Mouse (Mus musculus) myocyte (in vitro differentiated cells): Measurements from ENCODE around the gene Eml2. TPM values are rescaled to one million over a fixed set of nuclear protein-coding genes. Genes with fewer than 3 reads are reported as not detected.

Experiments used
- H3K27me3 ChIP-seq: one replicate; pipeline ENCODE4 v1.6.1; 2011; ENCODE audit not compliant: control insufficient read depth, insufficient read depth, insufficient read length
- H3K36me3 ChIP-seq: one replicate; pipeline ENCODE4 v1.6.1; 2011; ENCODE audit not compliant: control insufficient read depth, insufficient read depth
- H3K4me2 ChIP-seq: one replicate; pipeline ENCODE4 v1.6.1; 2011; ENCODE audit warnings: low read depth, control low read depth
- H3K4me3 ChIP-seq: one replicate; pipeline ENCODE4 v1.5.1; 2011; ENCODE audit warnings: mild to moderate bottlenecking, control low read depth, moderate library complexity
- H3K79me2 ChIP-seq: one replicate; pipeline ENCODE4 v1.6.1; 2011; ENCODE audit not compliant: control insufficient read depth, insufficient read depth
- H3ac ChIP-seq: one replicate; pipeline ENCODE4 v1.6.1; 2011; ENCODE audit not compliant: control insufficient read depth, insufficient read length
- CEBPB ChIP-seq: IDR thresholded peaks from 2 replicates; pipeline ENCODE4 v1.6.1; 2011; ENCODE audit warnings: mild to moderate bottlenecking, moderate library complexity; ENCODE audit not compliant: poor library complexity, insufficient read depth, severe bottlenecking
- E2F4 ChIP-seq: IDR thresholded peaks from one replicate; pipeline ENCODE4 v1.6.1; 2011; ENCODE audit warnings: mild to moderate bottlenecking, control low read depth, moderate library complexity; ENCODE audit not compliant: insufficient read depth
- MAX ChIP-seq: IDR thresholded peaks from one replicate; pipeline ENCODE4 v1.6.1; 2011; ENCODE audit warnings: low read depth, mild to moderate bottlenecking, control low read depth
- MYOD1 ChIP-seq, 3 experiments: IDR thresholded peaks; one replicate each; pipeline ENCODE4 v1.6.1; 2011; ENCODE audit warnings: control low read depth in 2 of 3, low read depth in 2 of 3, mild to moderate bottlenecking in 2 of 3, moderate library complexity in 1 of 3; ENCODE audit not compliant: insufficient read length in 2 of 3, control insufficient read depth in 1 of 3
- MYOG ChIP-seq, 3 experiments: IDR thresholded peaks; one replicate each; pipeline ENCODE4 v1.6.1; 2011; ENCODE audit warnings: control low read depth in 2 of 3, low read depth in 2 of 3, mild to moderate bottlenecking in 2 of 3; ENCODE audit not compliant: insufficient read length in 2 of 3, control insufficient read depth in 1 of 3, insufficient read depth in 1 of 3
- POLR2A ChIP-seq: IDR thresholded peaks from one replicate; pipeline ENCODE4 v1.6.1; 2011; ENCODE audit warnings: low read depth, mild to moderate bottlenecking, control low read depth, moderate library complexity; ENCODE audit not compliant: insufficient read length
- POLR2AphosphoS2 ChIP-seq: IDR thresholded peaks from one replicate; pipeline ENCODE4 v1.6.1; 2011; ENCODE audit warnings: low read depth, control low read depth; ENCODE audit not compliant: insufficient read length
- REST ChIP-seq: IDR thresholded peaks from one replicate; pipeline ENCODE4 v1.6.1; 2011; ENCODE audit warnings: mild to moderate bottlenecking, control low read depth, moderate library complexity; ENCODE audit not compliant: insufficient read depth, insufficient read length
- SRF ChIP-seq: IDR thresholded peaks from one replicate; pipeline ENCODE4 v1.6.1; 2011; ENCODE audit warnings: low read depth; ENCODE audit not compliant: control insufficient read depth, insufficient read length
- TCF12 ChIP-seq: IDR thresholded peaks from one replicate; pipeline ENCODE4 v1.6.1; 2011; ENCODE audit warnings: mild to moderate bottlenecking, control low read depth; ENCODE audit not compliant: poor library complexity, insufficient read depth, severe bottlenecking
- TCF3 ChIP-seq: IDR thresholded peaks from one replicate; pipeline ENCODE4 v1.6.1; 2011; ENCODE audit warnings: low read depth, control low read depth; ENCODE audit not compliant: insufficient read length
- USF1 ChIP-seq: IDR thresholded peaks from one replicate; pipeline ENCODE4 v1.6.1; 2011; ENCODE audit warnings: low read depth, mild to moderate bottlenecking, control low read depth, moderate library complexity
- polyA plus RNA-seq: library from polyadenylated mRNA; unstranded; fragments of >200 nt; fragmentation: generic; extraction: Trizol; gene quantifications from one replicate; pipeline ENCODE4 v1.2.1, GENCODE M21; 2012; ENCODE audit warnings: missing spikeins

Eml2 gene
- polyA plus RNA-seq, 1 experiment: 47.7 TPM

DNA sequence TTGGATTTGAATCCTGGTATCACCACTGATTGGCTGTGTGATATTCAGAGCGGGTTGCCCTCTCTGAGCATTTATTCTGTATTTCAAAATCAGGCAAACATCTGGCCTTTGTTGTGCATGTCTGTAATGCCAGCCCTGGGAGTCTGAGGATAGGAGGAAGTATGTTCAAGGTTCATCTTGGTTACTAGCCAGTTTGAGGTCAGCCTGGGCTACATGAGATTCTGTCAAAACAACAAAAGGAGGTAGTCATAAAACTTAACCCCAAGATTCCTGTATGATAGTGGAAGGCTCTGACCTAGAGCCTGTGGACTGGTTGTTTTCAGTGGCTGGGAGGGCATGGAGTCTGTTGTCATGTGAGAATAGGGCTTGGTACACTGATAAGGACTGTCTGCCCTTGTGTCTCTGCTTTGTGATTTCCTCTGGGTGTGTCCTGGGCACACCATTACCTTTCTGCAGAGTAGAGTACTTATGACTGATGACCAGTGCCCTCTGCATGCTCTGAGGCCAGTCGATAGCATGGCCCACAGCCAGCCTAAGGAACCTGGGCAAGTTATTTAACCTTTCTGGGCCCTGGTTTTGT is 59.0 kb downstream of the Eml2 start:
- H3ac ChIP-seq: no peak overlapping the region
- H3K36me3 ChIP-seq: no peaks in the 10 kb centered on the region
- H3K4me2 ChIP-seq: no peak overlapping the region
- no peaks in the 10 kb centered on the region for H3K27me3 ChIP-seq
- peaks cover 61% of the 10 kb centered on the region for H3K79me2 ChIP-seq
- no peak overlapping the region for H3K4me3 ChIP-seq
- TF ChIP-seq MYOG (IDR thresholded peaks at IDR 0.05; ENCODE audit: control insufficient read depth in 1 of 3, insufficient read depth in 1 of 3, insufficient read length in 2 of 3, low read depth in 2 of 3) (no peak), REST (no peak), MAX (no peak)

DNA sequence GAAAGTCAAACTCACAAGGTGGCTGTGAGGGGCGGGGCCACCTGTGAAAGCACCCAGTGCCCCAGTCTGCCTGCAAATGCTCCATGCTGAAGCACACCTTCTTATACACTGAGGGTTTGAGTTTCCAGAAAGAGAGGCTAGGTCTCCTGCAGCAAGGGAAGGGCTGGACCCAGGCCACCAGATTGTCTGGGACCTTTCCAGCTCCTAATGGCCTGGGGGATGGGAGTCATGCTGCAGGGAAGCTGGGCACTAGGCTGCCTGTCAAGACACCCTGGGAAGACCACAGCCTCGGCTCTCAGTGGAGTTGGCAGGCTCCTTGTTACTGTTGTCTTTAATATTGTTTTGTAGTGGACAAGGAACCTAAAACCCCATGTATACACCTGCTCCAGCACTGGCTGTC is 60.2 kb downstream of the Eml2 start:
- Histone ChIP-seq H3K4me3 (no peak overlapping the region), H3K4me2 (no peak overlapping the region), H3K27me3 (no peaks in the 10 kb centered on the region), H3K79me2 (peaks cover 49% of the 10 kb centered on the region), H3K36me3 (no peaks in the 10 kb centered on the region), H3ac (no peak overlapping the region)
- no peak for TF ChIP-seq POLR2AphosphoS2
- no peak for TF ChIP-seq USF1
- TF ChIP-seq REST: no peak
- no peak for TF ChIP-seq MYOG (IDR thresholded peaks at IDR 0.05; ENCODE audit: control insufficient read depth in 1 of 3, insufficient read depth in 1 of 3, insufficient read length in 2 of 3, low read depth in 2 of 3)
- TF ChIP-seq E2F4: no peak
- no peak for TF ChIP-seq POLR2A
- TF ChIP-seq SRF: no peak
- no peak for TF ChIP-seq MYOD1 (IDR thresholded peaks at IDR 0.05; ENCODE audit: control insufficient read depth in 1 of 3, insufficient read length in 2 of 3, low read depth in 2 of 3)
- TF ChIP-seq CEBPB: no peak
- TF ChIP-seq TCF3: no peak
- TF ChIP-seq TCF12: no peak
- no peak for TF ChIP-seq MAX

DNA sequence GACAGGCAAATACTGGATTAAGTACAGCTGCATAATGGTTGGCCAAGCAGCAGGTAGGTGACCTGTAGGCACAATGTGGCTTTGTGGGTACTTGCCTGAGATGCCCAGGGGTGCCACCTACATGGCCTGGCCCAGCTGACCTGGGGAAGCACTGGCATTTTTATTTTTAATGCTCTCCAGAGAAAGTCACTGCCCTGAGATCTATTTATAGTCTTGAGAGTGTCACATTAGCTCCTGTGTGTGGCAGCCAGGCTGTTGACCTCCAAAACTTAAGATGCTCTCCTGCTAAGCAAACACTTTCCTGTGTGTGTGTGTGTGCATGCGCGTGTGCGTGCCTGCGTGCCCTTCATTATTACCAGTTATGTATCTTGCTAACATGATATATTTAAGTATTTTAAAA is 62.1 kb downstream of the Eml2 start:
- Histone ChIP-seq H3K79me2 (peaks cover 46% of the 10 kb centered on the region), H3K36me3 (no peaks in the 10 kb centered on the region), H3ac (no peak overlapping the region), H3K4me2 (no peak overlapping the region), H3K27me3 (no peaks in the 10 kb centered on the region), H3K4me3 (no peak overlapping the region)
- TF ChIP-seq E2F4: no peak

DNA sequence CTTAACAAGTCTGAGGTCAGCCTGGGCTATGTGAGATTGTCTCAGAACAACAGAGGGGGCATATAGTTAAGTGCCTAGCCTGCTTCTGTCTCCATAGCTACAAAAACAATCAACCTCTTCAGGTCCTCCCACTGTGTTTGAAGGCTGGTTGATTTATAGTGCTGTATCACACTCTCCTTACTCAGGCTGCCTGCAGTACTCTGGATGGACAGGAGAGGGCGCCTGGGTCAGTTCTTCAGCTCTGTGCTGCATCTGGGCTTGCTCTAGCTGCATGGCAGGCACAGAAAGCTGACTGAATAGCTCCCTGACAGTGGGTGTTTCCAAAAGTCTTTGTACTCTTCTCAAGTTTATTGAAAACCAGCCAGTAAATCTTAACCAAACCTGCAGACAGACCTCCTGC is 63.2 kb downstream of the Eml2 start:
- H3K4me2 ChIP-seq: no peak overlapping the region
- peaks cover 38% of the 10 kb centered on the region for H3K79me2 ChIP-seq
- H3K27me3 ChIP-seq: no peaks in the 10 kb centered on the region
- no peak overlapping the region for H3K4me3 ChIP-seq
- no peak overlapping the region for H3ac ChIP-seq
- TF ChIP-seq TCF12 (no peak), MYOG (IDR thresholded peaks at IDR 0.05; ENCODE audit: control insufficient read depth in 1 of 3, insufficient read depth in 1 of 3, insufficient read length in 2 of 3, low read depth in 2 of 3) (no peak), REST (no peak), USF1 (no peak), POLR2AphosphoS2 (no peak), MAX (no peak)
- no peaks in the 10 kb centered on the region for H3K36me3 ChIP-seq

DNA sequence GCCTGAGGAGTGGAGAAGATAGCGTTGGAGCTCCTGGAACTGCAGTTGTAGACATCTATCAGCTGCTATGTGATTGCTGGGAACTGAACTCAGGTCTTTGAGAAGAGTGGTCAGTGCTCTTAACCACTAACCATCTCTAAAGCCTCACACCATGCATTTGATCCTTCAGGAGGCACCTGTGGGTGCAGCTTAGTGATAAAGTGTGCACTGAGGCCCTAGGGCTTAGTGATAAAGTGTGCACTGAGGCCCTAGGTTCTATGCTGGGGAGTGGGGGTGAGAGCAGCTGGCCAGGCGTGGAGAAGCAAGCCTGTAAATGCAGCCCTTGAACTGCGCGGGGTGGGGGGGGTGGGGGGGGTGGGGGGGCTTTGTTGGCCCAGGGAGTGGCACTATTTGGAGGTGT is 63.8 kb downstream of the Eml2 start:
- Histone ChIP-seq H3K27me3 (no peaks in the 10 kb centered on the region), H3K36me3 (no peaks in the 10 kb centered on the region), H3K4me2 (peak overlapping the region; percentile 5), H3K79me2 (peaks cover 36% of the 10 kb centered on the region), H3K4me3 (no peak overlapping the region), H3ac (no peak overlapping the region)
- TF ChIP-seq CEBPB (no peak), TCF3 (no peak), USF1 (no peak), SRF (no peak), TCF12 (no peak), MAX (no peak), POLR2A (no peak), E2F4 (no peak)

DNA sequence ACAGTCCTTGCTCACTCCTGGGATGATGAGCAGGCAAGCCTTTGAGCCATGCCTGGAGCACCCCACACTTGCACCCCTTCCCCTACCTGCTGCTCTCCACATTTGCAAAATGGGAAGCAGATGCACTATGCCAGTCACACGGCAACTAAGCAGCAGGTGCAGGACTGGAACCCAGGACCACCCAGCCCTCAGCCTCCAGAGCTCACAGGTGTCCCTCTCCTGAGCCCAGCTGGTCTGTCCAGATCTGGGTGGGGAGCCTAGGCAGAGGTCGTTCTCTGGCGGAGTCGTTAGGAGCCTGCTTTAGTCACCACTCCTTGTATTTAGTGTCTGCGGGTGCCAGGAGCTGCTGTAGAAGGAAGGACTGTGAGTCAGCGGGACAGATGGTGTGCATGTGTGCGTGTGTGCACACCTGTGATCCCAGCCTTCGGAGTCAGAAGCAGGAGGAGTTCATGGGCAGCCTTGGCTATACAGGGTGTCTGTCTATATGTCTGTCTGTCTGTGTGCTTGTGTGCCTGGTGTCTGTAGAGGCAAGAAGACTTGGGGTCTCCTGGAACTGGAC is 64.8 kb downstream of the Eml2 start:
- H3K79me2 ChIP-seq: peaks cover 26% of the 10 kb centered on the region
- H3K36me3 ChIP-seq: no peaks in the 10 kb centered on the region
- no peak overlapping the region for H3ac ChIP-seq
- H3K27me3 ChIP-seq: no peaks in the 10 kb centered on the region
- no peak overlapping the region for H3K4me2 ChIP-seq
- TF ChIP-seq TCF12: no peak
- peak in 1 of 3 experiments; percentile 63 for TF ChIP-seq MYOG (IDR thresholded peaks at IDR 0.05; ENCODE audit: control insufficient read depth in 1 of 3, insufficient read depth in 1 of 3, insufficient read length in 2 of 3, low read depth in 2 of 3)
- peak in 2 of 3 experiments; percentile 0 to 38 for TF ChIP-seq MYOD1 (IDR thresholded peaks at IDR 0.05; ENCODE audit: control insufficient read depth in 1 of 3, insufficient read length in 2 of 3, low read depth in 2 of 3)
- TF ChIP-seq TCF3: peak; percentile 7
- H3K4me3 ChIP-seq: no peak overlapping the region
